Mouse (Mus musculus) forebrain, postnatal 0 days (tissue): ENCODE results near the gene Lin7b. TPM values are rescaled to one million over a fixed set of nuclear protein-coding genes. Genes with fewer than 3 reads are reported as not detected.

ENCODE experiments used
- ATAC-seq: fragments of 200-750 bp; cut with Nextera tagmentation; 2 replicates; pipeline ENCODE4 v1.8.0; 2017; ENCODE audit warnings: mild to moderate bottlenecking, moderate library complexity
- DNase-seq: peaks from one replicate; pipeline ENCODE4 v3.0.0-alpha.2; 2015
- H3K27ac ChIP-seq: fragments of 300-500 bp; sonication (generic); 2 replicates; pipeline ENCODE4 v1.5.1; 2014; ENCODE audit warnings: low read depth, mild to moderate bottlenecking, antibody characterized with exemption, low read length, moderate library complexity, mixed read lengths
- H3K27me3 ChIP-seq: fragments of 300-500 bp; sonication (generic); 2 replicates; pipeline ENCODE4 v1.6.1; 2014; ENCODE audit warnings: mild to moderate bottlenecking, low read length, mixed read lengths; ENCODE audit not compliant: insufficient read depth
- H3K36me3 ChIP-seq: fragments of 300-500 bp; sonication (generic); 2 replicates; pipeline ENCODE4 v1.6.1; 2014; ENCODE audit warnings: mild to moderate bottlenecking, moderate library complexity; ENCODE audit not compliant: insufficient read depth
- H3K4me1 ChIP-seq: fragments of 300-500 bp; sonication (generic); 2 replicates; pipeline ENCODE4 v1.6.1; 2014; ENCODE audit warnings: antibody characterized with exemption; ENCODE audit not compliant: insufficient read depth
- H3K4me2 ChIP-seq: fragments of 300-500 bp; sonication (generic); 2 replicates; pipeline ENCODE4 v1.6.1; 2014; ENCODE audit warnings: low read depth, mild to moderate bottlenecking, moderate library complexity
- H3K4me3 ChIP-seq: fragments of 300-500 bp; sonication (generic); 2 replicates; pipeline ENCODE4 v1.5.1; 2014; ENCODE audit warnings: low read depth, low read length, mixed read lengths
- H3K9ac ChIP-seq: fragments of 300-500 bp; sonication (generic); 2 replicates; pipeline ENCODE4 v1.6.1; 2014; ENCODE audit warnings: mild to moderate bottlenecking
- H3K9me3 ChIP-seq: fragments of 300-500 bp; sonication (generic); 2 replicates; pipeline ENCODE4 v1.6.1; 2016; ENCODE audit warnings: low read length
- CTCF ChIP-seq: sonication (generic); IDR thresholded peaks from 2 replicates; pipeline ENCODE4 v1.5.1; 2016; ENCODE audit warnings: antibody characterized with exemption, control low read depth, low read depth
- WGBS: fragments of 180-500 bp; shearing (Covaris S2); extraction: QIAGEN DNeasy Blood & Tissue Kit; methylation state at CpG from one replicate; pipeline ENCODE4 v1.1.7; 2014; 5-methylcytosine and 5-hydroxymethylcytosine counted together
- polyA plus RNA-seq: library from polyadenylated mRNA; unstranded; fragments of >200 nt; fragmentation: Nextera tagmentation; extraction: Ambion mirVana; gene quantifications from 2 replicates; pipeline ENCODE4 v1.2.1, GENCODE M21; 2015
- total RNA-seq: library from RNA; depleted of rRNA; stranded (reverse); fragments of >200 nt; gene quantifications from 2 replicates; pipeline ENCODE4 v1.2.3, GENCODE M21; 2014

The Lin7b gene
- total and polyA plus RNA-seq, 2 experiments from 2014 or later, result 32.2 to 36.8 TPM

GRCm38 (mm10) chr7:45412421-45412820 lies 42.0 kb upstream of the Lin7b start:
- Histone ChIP-seq H3K4me3 (no peak overlapping the region), H3K27me3 (peaks cover 83% of the 10 kb centered on the region), H3K9me3 (no peaks in the 10 kb centered on the region), H3K4me2 (no peak overlapping the region), H3K4me1 (peaks cover 6% of the 10 kb centered on the region; the same call in 1 of the 2 replicates), H3K27ac (no peak overlapping the region), H3K36me3 (no peaks in the 10 kb centered on the region), H3K9ac (no peak overlapping the region)
- ATAC-seq, result no peak
- 85% methylated on average over 2 of the region's 2 CpGs for WGBS
- no peak for DNase-seq
- no peak for TF ChIP-seq CTCF

DNA sequence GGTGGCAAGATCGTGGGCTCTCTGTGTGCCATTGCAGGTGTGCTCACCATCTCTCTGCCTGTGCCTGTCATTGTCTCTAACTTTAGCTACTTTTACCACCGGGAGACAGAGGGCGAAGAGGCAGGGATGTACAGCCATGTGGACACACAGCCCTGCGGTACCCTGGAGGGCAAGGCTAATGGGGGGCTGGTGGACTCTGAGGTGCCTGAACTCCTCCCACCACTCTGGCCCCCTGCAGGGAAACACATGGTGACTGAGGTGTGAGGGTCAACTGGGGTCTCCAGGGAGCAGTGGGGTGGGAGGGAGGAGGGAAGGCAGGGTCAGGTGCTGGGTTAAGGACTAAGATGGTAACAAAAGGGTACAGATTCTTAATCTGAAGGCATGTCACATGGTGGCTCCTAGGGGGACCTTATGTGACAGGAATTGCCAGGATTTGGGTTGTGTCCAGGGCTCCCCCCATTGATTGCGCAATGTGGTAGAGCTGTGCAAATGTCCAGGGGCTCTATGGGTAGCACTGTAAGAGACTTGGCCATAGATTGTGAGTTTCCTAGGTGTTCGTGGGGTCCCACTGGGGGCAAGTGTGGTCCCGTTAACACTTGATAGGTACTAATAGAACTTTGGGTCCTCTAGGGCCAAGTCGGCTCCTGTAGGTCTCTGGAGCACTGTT lies 39.2 kb upstream of the Lin7b start:
- no peak overlapping the region for H3K9ac ChIP-seq
- H3K4me2 ChIP-seq, result no peak overlapping the region
- H3K27me3 ChIP-seq, result peaks cover 84% of the 10 kb centered on the region
- WGBS, result 87% methylated on average over 8 of the region's 8 CpGs
- H3K27ac ChIP-seq, result no peak overlapping the region
- no peaks in the 10 kb centered on the region for H3K9me3 ChIP-seq
- H3K4me3 ChIP-seq, result no peak overlapping the region
- DNase-seq (no peak), ATAC-seq (no peak)
- H3K4me1 ChIP-seq, result peaks cover 6% of the 10 kb centered on the region; the same call in 1 of the 2 replicates
- TF ChIP-seq CTCF, result no peak
- no peaks in the 10 kb centered on the region for H3K36me3 ChIP-seq

DNA sequence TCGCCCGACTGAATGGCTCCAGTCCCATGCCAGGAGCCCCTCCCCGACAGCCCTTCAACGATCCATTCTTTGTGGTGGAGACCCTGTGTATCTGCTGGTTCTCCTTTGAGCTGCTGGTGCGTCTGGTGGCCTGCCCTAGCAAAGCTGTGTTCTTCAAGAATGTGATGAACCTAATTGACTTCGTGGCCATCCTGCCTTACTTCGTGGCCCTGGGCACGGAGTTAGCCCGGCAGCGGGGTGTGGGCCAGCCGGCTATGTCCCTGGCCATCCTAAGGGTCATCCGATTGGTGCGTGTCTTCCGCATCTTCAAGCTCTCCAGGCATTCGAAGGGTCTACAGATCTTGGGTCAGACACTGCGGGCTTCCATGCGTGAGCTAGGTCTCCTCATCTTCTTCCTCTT lies 38.6 kb upstream of the Lin7b start:
- H3K36me3 ChIP-seq, result no peaks in the 10 kb centered on the region
- DNase-seq (no peak), ATAC-seq (no peak)
- H3K27ac ChIP-seq, result no peak overlapping the region
- 86% methylated on average over 17 of the region's 17 CpGs for WGBS
- H3K9ac ChIP-seq, result no peak overlapping the region
- peaks cover 6% of the 10 kb centered on the region; the same call in 1 of the 2 replicates for H3K4me1 ChIP-seq
- peaks cover 77% of the 10 kb centered on the region for H3K27me3 ChIP-seq
- no peak overlapping the region for H3K4me2 ChIP-seq
- no peaks in the 10 kb centered on the region for H3K9me3 ChIP-seq
- TF ChIP-seq CTCF, result no peak
- no peak overlapping the region for H3K4me3 ChIP-seq

DNA sequence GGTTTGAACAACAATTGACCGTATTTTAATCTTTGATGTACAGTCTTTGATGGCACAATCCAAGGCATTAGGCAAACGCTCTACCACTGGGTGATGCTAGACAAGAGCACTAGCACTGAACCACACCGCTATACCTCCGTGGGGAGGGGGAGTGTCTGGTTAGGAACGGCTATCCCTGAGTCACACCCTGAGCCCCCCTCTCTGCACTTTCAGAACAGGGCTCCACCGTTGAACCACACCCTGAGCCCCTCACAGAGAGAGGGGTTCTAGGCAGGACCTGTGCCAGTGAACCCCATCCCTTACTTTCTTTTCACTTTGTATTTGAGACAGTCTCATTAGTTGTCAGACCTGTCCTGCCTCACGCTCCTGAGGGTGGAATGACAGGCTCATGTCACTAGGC lies 38.0 kb upstream of the Lin7b start:
- 68% methylated on average over 7 of the region's 7 CpGs for WGBS
- Histone ChIP-seq H3K9ac (no peak overlapping the region), H3K4me3 (no peak overlapping the region)

DNA sequence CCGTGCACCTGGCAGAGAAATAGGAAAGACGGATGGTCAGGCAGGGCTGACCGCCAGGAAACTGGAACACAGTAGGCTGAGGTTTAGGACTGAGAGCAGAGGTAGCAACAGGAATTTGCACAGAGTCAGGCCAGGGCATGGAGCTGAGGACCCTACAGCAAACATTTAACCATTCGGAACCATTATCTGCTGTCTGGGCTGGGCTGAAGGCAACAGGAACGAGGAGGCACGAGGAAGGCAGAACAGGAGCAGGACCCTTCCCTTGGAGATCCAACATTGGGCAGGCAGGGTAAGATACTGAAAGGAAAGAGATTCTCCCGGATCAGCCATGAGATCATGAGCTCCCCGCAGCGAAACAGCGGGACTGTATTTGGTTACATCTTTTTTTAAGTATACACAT lies 37.5 kb upstream of the Lin7b start:
- H3K27ac ChIP-seq, result no peak overlapping the region
- no peak overlapping the region for H3K4me2 ChIP-seq
- no peaks in the 10 kb centered on the region for H3K36me3 ChIP-seq
- H3K27me3 ChIP-seq, result peaks cover 66% of the 10 kb centered on the region
- WGBS, result 83% methylated on average over 10 of the region's 10 CpGs
- no peak overlapping the region for H3K9ac ChIP-seq
- TF ChIP-seq CTCF, result no peak
- ATAC-seq (no peak), DNase-seq (no peak)
- H3K4me3 ChIP-seq, result no peak overlapping the region
- H3K4me1 ChIP-seq, result no peaks in the 10 kb centered on the region
- no peaks in the 10 kb centered on the region for H3K9me3 ChIP-seq

More for the DNA sequence above, 38.0 kb upstream of the Lin7b start:
- no peaks in the 10 kb centered on the region for H3K9me3 ChIP-seq
- no peak overlapping the region for H3K4me2 ChIP-seq
- no peak for DNase-seq
- TF ChIP-seq CTCF, result no peak
- peaks cover 2% of the 10 kb centered on the region; the same call in 1 of the 2 replicates for H3K4me1 ChIP-seq
- H3K27me3 ChIP-seq, result peaks cover 71% of the 10 kb centered on the region
- H3K36me3 ChIP-seq, result no peaks in the 10 kb centered on the region
- no peak for ATAC-seq
- H3K27ac ChIP-seq, result no peak overlapping the region

- H3K27ac ChIP-seq, result no peak overlapping the region
- DNase-seq (no peak), ATAC-seq (peak; percentile 25)
- H3K27me3 ChIP-seq, result peaks cover 57% of the 10 kb centered on the region
- TF ChIP-seq CTCF, result no peak
- H3K9me3 ChIP-seq, result no peaks in the 10 kb centered on the region
- H3K9ac ChIP-seq, result peak overlapping the region; percentile 14; the same call in 1 of the 2 replicates
- H3K36me3 ChIP-seq, result no peaks in the 10 kb centered on the region
- H3K4me3 ChIP-seq, result peak overlapping the region; percentile 28
- 3% methylated on average over 114 of the region's 114 CpGs for WGBS
- no peaks in the 10 kb centered on the region for H3K4me1 ChIP-seq
- peak overlapping the region; percentile 45 for H3K4me2 ChIP-seq
Measured at GRCm38 (mm10) chr7:45406157-45407156, 36.1 kb upstream of the Lin7b start.
